Mouse (Mus musculus): ENCODE results near the gene Mrm3.
"Not testable (repeated sequence)": the region's sequence is repeated elsewhere in the genome, so short reads cannot be mapped to it uniquely, and the experiment has no call there.

The Mrm3 gene

DNA sequence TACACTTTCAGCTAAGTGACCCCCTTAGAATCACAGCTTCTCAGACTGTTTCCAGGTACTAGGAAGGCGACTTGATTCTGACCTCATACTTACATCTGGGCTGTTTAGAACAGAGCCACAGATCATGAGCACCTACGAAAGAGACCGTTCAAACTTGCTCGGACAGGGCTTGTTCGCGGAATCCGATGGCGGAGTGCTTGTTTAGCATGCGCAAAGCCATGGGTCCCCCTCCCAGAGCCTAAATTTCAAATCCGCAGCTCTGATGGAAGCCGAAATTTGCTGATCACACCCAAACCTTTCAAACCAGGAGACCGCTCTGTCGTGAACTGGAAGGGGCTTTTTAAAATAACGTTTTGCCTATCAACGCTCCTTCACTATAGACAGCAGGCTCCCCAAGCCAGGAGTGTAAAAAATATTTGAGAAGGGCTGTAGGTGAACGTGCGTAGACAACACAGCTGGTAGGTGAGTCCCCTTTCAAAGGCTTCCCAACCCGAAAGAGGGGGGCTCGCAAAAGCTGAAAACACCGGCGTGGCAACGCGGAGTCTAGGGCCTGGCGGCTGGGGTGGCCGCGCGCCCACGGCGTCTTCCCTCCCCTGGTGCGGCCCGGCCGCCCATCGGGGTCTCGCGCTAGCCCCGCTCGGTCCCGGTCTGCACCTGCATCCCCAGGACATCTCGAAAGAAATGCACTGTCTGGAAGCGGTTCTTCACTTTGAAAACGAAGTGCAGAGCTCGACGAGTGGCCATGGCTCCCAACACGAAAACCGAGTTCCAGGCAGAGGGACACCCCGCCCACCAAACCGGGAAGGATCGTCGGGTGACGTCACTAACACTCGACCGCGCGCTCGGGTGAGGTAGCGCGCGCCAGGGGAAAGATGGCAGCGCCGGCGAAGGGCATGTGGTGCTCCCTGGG lies at the start of gene Mrm3, which contains the start of gene Glod4:
Gene Mrm3 (plus strand): TSS at position 815 of the 910 bp plus-strand sequence.
Gene Glod4 (minus strand): TSS at position 825 of the 910 bp plus-strand sequence.
- DNase-seq (ENCODE audit: low read depth) = peak; percentile 86

DNA sequence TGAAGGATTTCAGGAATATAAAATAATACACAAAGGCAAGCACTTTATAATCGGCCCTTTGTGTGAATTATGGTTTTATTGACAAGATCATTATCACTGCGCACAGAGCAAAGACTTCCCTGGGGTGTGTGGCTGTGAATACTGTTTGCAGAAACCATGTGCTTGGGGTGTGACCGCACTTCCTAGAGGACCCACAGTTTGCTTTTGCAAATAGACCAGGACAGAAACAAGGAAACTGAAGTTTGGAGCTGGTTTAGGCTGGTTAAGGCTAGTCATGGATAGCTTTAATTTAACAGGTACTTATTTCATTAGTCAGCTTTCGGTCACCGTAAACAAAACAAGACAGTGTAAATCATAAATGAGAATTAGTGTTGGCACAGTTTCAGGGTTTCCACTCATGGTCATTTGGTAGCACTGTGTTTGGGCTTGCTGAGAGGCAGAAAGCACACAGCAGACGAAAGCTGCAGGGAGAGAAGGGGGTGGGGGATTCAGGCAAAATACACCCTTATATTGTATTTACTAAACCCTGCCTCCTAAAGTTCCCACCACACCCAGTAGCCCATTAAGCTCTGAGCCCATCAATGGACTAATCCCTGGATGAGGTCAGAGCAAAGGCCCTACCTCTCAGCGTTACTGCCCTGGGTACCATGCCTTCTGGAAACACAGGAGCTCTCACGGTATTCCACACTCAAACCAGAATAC lies 47.1 kb upstream of the Mrm3 start:
- DNase-seq (ENCODE audit: low read depth) = no peak

DNA sequence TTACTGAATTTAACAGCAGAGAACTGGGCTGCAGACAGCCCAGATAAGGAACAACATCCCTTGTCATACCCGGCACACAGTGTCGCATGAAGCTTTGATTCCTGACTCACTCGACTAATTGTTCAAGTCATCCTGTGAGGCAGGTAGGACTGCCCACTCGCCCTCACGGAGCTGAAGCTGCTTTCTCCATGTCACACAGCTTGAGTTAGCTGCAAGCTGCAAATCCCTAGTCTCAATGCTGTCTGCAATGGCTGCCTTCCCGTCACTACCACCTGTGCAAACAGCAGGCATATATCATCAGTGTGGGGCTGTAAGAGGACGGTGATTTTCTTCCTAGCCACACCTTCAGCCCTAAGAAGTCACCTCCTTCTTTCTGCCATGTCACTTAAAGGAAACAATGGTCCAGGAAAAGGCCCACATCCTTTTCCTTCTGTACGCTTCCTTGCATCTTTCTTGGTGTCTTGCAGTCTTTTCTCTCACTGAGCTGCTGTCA lies 46.5 kb upstream of the Mrm3 start:
- DNase-seq (ENCODE audit: low read depth) = no peak

DNA sequence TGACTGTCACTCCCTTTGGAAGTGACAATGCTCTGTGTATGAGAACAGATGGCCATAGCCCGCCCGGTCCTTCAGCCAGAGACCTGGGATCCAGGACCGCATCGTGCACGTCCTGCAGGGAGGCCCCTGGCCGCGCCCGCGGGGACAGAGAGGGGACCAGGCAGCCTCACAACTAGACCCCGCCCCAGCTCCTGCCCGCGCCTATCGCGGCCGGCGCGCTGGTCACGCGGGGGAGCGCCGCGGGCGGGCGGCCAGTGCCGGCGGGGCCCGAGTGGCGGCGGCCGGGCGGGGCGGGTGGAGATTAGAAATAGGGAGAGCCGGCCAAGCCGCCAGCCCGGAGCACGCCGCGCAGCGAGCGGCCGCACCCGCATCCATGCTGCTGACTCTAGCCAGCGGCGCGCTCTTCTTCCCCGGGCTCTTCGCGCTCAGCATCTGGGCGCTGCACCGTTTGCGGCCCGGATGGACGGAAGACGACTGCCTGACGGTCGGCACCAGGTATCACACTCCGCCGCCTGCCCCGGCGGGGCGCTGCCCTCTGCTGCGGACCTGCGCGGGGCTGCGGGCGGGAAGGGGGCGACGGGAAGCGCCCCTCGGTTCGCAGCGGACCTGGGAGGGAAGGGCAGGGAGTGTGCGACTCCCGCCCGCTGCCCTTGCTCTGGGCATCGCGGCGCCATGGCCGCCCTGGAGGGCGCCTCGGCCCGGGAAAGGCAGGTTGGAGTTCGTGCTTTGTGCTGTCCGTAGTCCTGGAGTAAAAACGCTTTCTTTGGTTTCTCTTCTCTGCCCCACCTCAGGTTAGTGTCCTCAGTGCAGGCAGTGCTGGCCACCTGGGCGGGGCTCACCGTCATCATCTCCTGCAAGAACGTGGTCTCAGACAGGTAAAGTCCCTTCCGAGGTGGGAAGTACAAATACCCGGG lies 41.5 kb upstream of the Mrm3 start:
- DNase-seq (ENCODE audit: low read depth) = peak; percentile 51

DNA sequence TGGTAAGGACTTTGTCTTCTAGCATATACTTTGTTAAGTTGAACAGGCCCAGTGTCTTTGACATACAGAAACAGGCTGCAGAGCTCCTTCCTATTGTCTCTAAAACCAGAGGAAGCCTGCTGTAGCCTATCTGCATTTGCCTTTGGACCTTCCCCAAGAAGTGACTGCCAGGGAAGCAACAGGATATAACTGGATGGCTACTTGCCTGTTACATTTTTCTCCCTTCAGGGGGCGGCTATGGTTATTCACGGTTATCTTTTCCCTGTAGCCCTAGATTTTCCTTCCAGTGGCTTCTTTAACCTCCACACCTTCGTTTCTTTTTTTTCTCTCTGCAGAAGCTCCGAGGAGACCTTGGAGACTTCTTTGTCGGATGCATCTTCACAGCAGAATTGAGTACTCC lies 36.7 kb upstream of the Mrm3 start:
- DNase-seq (ENCODE audit: low read depth) = no peak

DNA sequence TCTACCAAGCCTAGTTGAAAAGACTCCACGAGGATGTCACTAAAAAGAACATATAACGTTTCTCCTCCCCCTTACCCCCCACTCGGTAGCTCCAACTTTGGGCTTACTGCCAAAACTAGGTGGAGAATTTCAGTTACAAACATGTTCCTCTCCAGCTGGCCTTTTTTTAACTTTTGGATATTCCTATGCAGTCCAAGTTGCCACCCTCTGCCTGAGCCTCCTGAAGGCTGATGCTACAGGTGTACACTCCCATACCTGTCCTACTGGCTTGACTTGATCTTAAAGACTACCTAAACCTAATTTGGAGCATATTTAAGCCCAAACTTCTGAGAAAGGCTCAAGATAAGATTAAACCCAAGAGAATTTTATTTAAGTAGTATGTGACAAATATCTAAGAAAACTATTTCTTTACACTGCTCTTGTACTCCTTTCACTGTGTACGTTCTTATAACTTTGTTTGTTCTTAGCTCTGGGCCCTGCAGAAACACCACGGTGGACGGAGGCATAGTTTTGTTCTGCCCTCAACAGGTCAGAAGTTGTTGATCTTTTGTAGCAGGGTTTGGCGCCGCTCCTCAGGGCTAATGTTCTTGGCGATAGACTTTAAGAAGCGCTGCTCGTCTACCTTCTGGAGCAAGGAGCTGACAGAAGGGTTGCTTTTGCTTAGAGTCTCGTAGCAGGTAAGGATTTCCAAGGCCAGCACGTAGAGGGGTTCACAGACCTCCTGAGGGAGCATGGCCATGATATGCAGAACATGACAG lies 33.1 kb upstream of the Mrm3 start:
- no peak for DNase-seq (ENCODE audit: low read depth)

DNA sequence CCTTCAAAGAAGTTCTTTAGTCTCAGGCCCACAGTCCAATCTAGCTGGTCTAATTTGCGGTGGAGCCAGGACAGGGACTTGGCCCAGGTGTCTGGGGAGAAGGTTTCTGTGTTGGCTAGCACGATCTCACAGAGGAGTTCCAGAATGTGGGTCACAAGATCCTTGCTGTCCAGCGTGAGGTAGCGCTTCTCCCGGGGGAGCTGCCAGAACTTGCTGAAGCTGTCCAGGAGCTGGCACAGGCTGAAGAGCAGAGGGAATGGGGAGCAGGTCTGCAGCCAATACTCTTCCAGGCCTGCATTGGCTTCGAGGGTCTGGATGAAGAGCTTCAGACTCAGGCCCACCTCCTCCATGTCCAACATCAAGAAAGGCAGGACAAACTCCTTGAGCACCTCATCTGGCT lies 31.9 kb upstream of the Mrm3 start:
- not testable (repeated sequence) for DNase-seq (ENCODE audit: low read depth)

DNA sequence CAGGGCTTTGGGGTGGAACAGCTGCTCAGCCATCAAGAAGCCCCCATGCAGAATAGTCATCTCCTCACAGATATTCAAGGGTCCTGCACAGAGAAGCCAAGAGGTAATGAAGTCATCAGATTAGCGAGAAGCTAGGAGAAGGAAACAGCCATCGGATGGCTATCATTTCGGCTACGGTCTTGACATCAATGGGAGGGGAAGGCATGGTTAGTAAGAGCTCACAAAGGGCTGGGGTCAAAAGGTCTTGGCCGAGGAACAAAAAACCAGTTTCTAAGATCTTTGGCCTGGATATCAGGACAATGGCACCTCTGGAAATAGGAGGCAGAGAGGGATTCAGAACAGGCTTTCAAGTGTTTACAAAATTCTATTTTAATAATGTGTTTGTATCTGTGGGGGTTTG lies 29.7 kb upstream of the Mrm3 start:
- no peak for DNase-seq (ENCODE audit: low read depth)

DNA sequence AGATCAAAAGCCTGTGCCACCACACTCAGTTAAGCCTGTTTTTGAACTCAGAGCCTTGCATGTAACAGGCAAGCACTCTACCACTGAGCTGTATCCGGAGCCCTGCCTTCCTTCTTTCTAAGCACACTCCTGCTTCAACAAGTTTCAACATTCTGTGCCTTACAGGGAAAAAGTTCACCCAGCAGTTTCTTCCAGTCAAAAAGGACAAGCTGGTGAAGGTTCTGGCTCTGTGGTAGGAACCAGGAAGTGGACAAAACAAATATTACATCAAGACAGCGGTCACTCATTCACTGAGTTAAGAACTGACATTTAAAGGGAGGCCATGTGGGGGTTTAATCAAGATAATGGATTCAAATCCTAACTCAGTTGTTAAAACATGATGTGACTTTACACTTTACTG lies 28.5 kb upstream of the Mrm3 start:
- DNase-seq (ENCODE audit: low read depth) = peak; percentile 46

DNA sequence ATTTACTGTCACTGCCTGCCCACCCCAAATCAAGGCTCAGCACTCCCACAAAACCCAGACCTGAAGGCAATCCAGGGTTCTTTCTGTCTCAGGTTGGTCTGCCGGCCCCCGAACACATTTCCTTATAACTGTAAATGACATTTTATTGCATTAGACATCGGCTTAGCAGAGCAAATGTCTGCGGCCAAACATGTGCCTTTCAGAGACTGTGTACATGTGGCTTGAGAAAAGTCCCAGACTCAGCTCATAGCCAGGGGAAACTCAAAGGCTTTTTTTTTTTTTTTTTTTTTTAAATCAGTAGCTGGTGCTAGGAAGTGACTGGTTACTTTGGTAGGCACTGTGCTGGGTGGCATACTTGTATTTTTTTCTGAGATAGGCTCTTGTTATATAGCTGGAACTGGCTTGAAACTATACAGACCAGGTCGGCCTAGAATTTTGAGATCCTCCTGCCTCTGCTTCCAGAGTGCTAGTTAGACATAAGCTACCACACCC lies 27.4 kb upstream of the Mrm3 start:
- DNase-seq (ENCODE audit: low read depth) = peak; percentile 12

DNA sequence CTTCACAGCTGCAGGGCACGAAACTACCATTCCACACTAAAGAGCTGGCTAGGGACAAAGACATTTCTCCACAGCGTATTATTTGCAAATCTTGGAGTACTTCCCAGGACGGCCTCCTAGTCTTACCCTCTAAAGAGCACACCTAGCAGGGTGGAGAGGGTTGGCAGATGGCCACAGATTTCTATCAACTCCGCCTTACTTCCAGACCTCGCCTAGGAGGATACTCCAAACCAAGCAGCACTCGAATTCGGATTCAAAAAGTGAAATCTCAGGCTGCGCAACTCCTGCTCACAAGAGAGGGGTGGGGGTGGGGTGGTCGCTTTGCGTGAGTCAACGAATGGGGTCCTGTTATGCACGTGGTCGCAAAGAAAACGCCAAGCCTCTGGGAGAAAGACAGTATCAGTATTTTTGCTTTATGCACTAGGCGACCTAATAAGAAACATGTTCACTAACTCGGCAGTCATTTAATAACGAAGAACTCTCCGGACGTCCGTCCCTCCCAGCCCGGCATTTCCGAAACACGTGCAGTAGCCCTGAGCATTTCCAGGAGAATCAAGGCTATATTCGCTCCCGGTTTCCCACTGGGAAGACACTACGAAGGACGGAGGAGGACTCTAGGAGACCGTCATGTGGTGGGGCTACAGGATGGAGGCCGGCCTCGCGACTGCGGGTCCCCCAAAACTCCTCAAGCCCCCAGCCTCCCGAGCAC lies 26.7 kb upstream of the Mrm3 start:
- DNase-seq (ENCODE audit: low read depth) = no peak

DNA sequence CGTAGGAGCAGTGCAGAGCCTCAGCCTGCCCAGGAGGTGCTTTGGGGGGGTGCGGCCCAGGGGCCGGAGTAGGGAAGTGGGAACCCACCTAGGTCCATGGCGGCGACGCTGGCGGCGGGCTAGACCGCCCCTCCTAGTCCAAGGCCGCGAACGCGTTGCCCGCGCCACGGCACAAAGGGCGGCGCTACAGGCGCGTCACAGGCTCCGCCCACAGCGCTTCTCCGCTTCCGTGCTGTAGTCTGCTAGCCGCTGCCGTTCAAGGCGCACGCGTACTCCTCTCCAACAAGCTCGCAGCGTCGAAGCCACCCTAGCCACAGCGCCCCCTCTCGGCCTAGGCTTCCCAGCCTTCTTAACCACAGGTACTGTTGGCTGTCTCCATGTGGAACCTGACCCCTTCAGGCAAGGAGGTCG lies 26.1 kb upstream of the Mrm3 start, which contains the start of the genes Dbil5 and Gemin4:
Gene Dbil5 (plus strand): TSS at position 219 of the 411 bp plus-strand sequence.
Gene Gemin4 (minus strand): TSS at position 275 of the 411 bp plus-strand sequence.
- DNase-seq (ENCODE audit: low read depth) = peak; percentile 100

DNA sequence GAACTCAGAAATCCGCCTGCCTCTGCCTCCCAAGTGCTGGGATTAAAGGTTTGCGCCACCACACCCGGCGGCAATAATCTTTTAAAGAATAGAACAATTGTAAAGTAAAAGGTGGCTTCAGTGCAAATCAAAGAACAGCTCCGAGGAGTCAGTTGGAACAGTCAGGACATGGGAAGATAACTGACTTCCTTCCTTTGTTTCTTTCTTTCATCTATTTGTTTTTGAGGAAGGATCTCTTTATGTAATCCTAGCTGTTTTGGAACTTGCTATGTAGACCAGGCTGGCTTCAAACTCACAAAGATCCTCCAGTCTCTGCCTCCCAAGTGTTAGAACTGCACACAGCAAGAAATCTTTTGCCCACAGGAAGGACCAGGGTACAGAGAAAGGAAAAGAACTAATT lies 18.9 kb upstream of the Mrm3 start:
- DNase-seq (ENCODE audit: low read depth) = no peak

DNA sequence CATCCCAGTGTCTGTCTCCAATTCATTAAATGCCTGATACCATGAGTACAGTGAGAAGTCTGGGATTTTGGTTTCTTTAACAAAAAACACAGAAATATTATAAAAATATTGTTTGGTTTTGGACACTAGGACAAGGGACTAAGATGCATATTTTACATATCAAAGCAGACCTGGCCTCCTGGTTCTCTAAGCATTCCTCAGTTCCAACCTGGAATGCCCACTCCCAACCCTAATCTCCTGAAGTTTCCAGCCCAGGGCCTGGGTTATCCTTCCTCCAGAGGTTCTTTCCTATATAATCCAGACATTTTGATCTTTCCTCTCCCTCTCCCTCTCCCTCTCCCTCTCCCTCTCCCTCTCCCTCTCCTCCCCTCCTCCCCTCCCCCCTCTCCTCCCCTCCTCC lies 18.5 kb upstream of the Mrm3 start:
- DNase-seq (ENCODE audit: low read depth) = no peak

DNA sequence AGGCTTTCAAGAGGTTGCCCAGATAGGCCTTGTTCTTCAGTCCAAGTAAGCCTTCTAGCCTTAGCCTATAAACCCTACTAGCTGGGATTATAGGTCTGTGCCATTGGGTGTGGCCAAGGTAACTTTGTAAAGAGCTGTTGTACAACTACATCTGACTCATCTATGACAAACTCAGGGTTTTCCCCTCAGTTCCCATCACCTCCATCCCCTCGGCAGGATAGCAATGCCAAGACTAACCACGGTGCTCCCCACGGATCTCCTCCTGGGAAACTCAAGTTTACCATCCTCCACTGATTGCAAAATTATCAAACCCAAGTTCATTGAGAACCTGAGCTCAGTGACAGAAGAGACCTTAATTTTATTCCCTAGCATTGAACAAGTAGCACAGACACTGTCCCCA lies 7.4 kb upstream of the Mrm3 start:
- no peak for DNase-seq (ENCODE audit: low read depth)

DNA sequence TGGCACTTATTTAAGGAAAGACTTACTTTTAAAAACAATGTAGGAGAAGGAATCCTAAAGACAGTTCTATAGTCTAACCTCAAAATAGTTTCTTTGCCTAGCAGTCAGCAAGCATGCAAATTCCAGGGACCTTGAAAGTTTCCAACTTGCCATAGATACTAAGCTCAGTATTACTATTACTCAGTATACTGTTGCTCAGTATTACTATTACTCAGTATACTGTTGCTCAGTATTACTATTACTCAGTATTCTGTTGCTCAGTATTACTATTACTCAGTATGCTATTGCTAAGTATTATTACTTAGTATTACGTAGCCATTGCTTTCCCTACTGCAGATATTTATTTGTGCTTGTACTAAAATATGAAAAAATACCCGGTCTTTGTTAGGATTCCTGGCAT lies 3.8 kb upstream of the Mrm3 start:
- DNase-seq (ENCODE audit: low read depth) = no peak

DNA sequence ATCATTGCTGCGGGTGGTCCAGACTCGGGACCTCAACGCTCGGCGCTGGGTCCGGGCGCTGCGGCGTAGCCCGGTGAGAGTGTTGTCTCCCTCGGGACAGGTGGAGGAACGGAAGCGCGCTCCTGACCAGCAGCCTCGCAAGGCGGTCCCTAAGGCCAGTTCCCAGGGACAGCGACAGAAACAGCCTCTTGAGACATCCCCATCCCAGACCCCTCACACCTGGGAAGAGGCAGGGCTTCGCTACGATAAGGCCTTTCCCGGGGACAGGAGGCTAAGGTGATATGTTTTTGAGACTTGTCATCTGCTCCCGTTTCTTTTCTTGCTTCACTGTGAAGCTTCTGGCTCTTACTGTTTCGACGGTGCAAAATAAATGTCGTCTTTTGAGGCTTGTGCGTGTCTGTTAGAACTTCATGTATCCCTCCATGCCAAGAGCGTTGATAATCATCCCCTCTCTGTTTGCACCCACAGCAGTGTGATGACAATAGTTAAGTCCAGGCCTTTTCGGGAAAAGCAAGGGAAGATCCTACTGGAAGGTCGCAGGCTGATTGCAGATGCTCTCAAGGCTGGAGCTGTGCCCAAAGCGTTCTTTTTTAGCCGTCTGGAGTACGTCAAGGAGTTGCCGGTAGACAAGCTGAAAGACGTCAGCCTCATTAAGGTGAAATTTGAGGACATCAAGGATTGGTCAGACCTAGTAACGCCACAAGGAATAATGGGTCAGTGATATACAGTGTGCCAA lies 464 bp downstream of the Mrm3 start:
- no peak for DNase-seq (ENCODE audit: low read depth)

DNA sequence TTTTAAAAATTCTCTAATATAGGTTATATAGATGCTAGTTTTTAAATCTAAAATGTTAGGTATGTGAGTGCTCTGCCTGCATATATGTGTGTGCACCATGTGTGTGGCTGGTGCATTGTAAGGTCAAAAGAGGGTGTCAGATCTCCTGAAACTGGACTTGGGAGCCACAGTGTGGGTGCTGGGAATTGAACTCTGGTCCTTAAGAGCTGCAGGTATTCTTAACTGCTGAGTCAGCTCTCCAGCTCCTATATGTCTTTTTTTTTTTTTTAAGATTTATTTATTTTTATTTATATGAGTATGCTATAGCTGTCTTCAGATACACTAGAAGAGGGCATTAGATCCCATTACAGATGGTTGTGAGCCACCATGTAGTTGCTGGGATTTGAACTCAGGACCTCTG lies 2.9 kb downstream of the Mrm3 start:
- DNase-seq (ENCODE audit: low read depth) = no peak

DNA sequence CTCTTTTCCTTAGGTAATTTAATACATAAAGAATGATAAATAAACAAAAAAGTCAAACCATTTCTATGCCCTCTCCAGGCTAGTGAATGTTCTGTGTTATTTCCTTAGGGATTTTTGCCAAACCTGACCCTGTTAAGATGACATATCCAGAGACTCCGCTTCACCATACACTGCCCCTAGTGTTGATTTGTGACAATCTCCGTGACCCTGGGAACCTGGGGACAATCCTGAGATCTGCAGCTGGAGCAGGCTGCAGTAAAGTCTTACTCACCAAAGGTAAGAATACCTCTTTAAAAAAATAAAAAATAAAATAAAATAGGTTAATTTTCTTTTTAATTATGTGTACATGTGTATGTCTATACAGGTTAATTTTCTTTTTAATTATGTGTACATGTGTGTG lies 3.7 kb downstream of the Mrm3 start:
- DNase-seq (ENCODE audit: low read depth) = no peak

DNA sequence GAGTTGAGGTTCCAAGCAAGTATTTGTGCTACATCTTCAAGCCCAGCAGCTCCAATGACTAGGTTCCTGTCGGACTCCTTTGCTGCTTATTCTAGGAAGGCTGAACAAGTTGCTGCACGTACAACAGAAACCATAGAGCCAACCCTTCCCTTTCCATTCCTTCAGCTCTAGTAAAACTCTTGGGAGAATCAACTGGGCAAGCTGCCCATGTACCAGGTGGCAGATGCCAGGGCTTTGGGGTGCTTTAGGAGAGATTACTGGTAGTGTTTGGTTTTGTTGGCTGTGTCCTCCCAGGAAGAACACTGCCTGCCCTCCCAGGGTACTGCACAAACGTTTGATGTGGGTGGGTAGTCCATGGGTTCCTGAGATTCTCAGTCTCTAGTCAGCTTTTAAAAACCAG lies 8.5 kb downstream of the Mrm3 start:
- no peak for DNase-seq (ENCODE audit: low read depth)
